Mouse (Mus musculus) heart, adult 8-10 months (tissue): ENCODE data around the gene Ildr1. TPM values are rescaled to one million over a fixed set of nuclear protein-coding genes. Genes with fewer than 3 reads are reported as not detected.

Source experiments
- DNase-seq: peaks from one replicate; pipeline ENCODE4 v3.0.0; 2022; ENCODE audit warnings: low spot score
- total RNA-seq, 4 experiments: library from RNA; stranded (reverse); gene quantifications; 2 replicates each; pipeline ENCODE4 v1.2.4; 2022

Gene Ildr1
- total RNA-seq, 4 experiments from 2014 or later: not detected

GRCm38 (mm10) chr16:36771244-36771643 is 77.5 kb downstream of the Ildr1 start:
- no peak for DNase-seq

DNA sequence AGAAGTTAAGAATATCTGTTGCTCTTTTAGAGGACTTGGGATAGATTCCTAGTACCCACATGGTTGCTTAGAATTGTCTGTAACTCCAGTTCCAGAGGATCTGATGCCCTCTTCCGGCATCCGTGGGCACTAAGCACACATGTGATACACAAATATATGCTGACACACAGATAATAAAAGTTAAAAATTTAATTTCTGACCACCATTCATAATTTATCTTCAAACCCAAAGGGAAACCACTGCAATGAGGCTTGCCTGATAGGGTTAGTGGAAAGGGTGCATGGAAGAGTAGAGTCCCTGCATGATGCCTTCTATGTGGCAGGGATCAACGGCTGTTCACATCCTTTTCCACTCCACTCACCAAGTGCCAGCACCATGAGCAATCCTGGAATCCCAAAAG is 77.9 kb downstream of the Ildr1 start:
- no peak for DNase-seq

GRCm38 (mm10) chr16:36772996-36773395 is 79.2 kb downstream of the Ildr1 start:
- no peak for DNase-seq

DNA sequence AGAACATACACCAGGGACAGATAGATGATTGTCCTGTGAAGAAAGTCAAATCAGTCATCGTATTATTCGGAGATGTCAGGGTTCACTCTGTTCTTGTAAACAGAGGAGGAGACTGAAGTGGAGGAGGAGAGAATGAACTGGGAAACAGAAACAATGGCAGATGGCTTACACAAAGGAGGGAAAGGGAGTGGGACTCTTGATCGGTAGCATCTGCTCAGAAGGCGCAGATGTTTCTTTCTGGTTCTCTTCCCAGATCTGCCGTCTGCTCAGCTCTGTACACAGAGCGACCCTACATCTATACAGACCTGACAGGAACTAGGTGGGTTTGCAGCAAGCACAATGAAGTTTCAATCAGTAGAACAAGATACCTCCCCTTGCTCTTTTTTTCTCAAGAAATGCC is 81.9 kb downstream of the Ildr1 start:
- DNase-seq: no peak

Other genes starting within 250 kb of the Ildr1 start
- gene Stfa3, start 238.6 kb upstream of the Ildr1 start, total RNA-seq: not detected
- gene Casr, start 131.8 kb upstream of the Ildr1 start, total RNA-seq: under 1 TPM in 2 of 4 experiments, not detected in 2; 0.16 to 0.54 TPM
- gene Cd86, start 27.9 kb upstream of the Ildr1 start, total RNA-seq: 1 to 10 TPM in 2 of 4 experiments, under 1 TPM in 2; 0.47 to 1.3 (median 0.97) TPM
- gene Slc15a2, start 91.0 kb downstream of the Ildr1 start, total RNA-seq: 1 to 10 TPM; 2.1 to 3.9 (median 3.4) TPM
- gene Iqcb1, start 134.4 kb downstream of the Ildr1 start, total RNA-seq: 10 to 100 TPM; 13.6 to 18.0 (median 16.8) TPM
- 1 to 10 TPM; 1.2 to 1.9 (median 1.6) TPM for gene Eaf2, start 181.0 kb downstream of the Ildr1 start, total RNA-seq
- gene Golgb1, start 181.2 kb downstream of the Ildr1 start, total RNA-seq: 10 to 100 TPM; 49.8 to 60.7 (median 53.2) TPM
- 1 to 10 TPM; 4.9 to 9.0 (median 7.1) TPM for gene Hcls1, start 241.0 kb downstream of the Ildr1 start, total RNA-seq